Mouse (Mus musculus) heart, embryonic 14.5 days (tissue): ENCODE data around the gene Olfr1033. TPM values are rescaled to one million over a fixed set of nuclear protein-coding genes. Genes with fewer than 3 reads are reported as not detected.
A peak's percentile ranks its signal among the peaks of the same experiment; 100 is the strongest.
"Not testable (repeated sequence)": the region's sequence is repeated elsewhere in the genome, so short reads cannot be mapped to it uniquely, and the experiment has no call there.

Experiments used
- ATAC-seq: fragments of 200-750 bp; cut with Nextera tagmentation; 2 replicates; pipeline ENCODE4 v1.8.0; 2017; ENCODE audit warnings: low read depth, moderate TSS enrichment; ENCODE audit not compliant: insufficient number of reproducible peaks, insufficient read depth, low FRiP score
- H3K27ac ChIP-seq, 2 experiments: fragments of 200-500 bp in 1 of 2; fragments of 300-500 bp in 1 of 2; sonication (generic) in 1 of 2; replicated peaks in 1 of 2; 2 replicates each; pipeline ENCODE4 v1.5.1; 2012 to 2014; ENCODE audit warnings: low read depth in 2 of 2, low read length in 2 of 2, control low read depth in 1 of 2, mild to moderate bottlenecking in 1 of 2, mixed read lengths in 1 of 2; ENCODE audit not compliant: control insufficient read depth in 1 of 2, insufficient read depth in 1 of 2
- H3K27me3 ChIP-seq: fragments of 300-500 bp; sonication (generic); 2 replicates; pipeline ENCODE4 v1.6.1; 2014; ENCODE audit warnings: mild to moderate bottlenecking, low read length, control low read depth; ENCODE audit not compliant: control insufficient read depth, insufficient read depth
- H3K36me3 ChIP-seq: fragments of 300-500 bp; sonication (generic); 2 replicates; pipeline ENCODE4 v1.6.1; 2014; ENCODE audit warnings: mild to moderate bottlenecking, control low read depth, low read length, mixed read lengths; ENCODE audit not compliant: control insufficient read depth, insufficient read depth
- H3K4me1 ChIP-seq, 2 experiments: fragments of 200-500 bp in 1 of 2; fragments of 300-500 bp in 1 of 2; sonication (generic) in 1 of 2; 2 replicates each; pipeline ENCODE4 v1.6.1; 2012 to 2014; ENCODE audit warnings: low read length in 2 of 2, control low read depth in 1 of 2, mixed read lengths in 1 of 2; ENCODE audit not compliant: control insufficient read depth in 2 of 2, insufficient read depth in 2 of 2
- H3K4me2 ChIP-seq: fragments of 300-500 bp; sonication (generic); 2 replicates; pipeline ENCODE4 v1.6.1; 2014; ENCODE audit warnings: mild to moderate bottlenecking, low read length
- H3K4me3 ChIP-seq, 2 experiments: fragments of 200-500 bp in 1 of 2; fragments of 300-500 bp in 1 of 2; sonication (generic) in 1 of 2; 2 replicates each; pipeline ENCODE4 v1.5.1; 2012 to 2014; ENCODE audit warnings: low read length in 2 of 2, mild to moderate bottlenecking in 2 of 2, control low read depth in 1 of 2, low read depth in 1 of 2, moderate library complexity in 1 of 2; ENCODE audit not compliant: control insufficient read depth in 1 of 2, insufficient read depth in 1 of 2
- H3K9ac ChIP-seq: fragments of 300-500 bp; sonication (generic); 2 replicates; pipeline ENCODE4 v1.6.1; 2014; ENCODE audit warnings: mild to moderate bottlenecking, low read length
- H3K9me3 ChIP-seq: fragments of 300-500 bp; sonication (generic); 2 replicates; pipeline ENCODE4 v1.6.1; 2016; ENCODE audit warnings: low read length, control low read depth; ENCODE audit not compliant: control insufficient read depth
- WGBS: fragments of 180-500 bp; shearing (Covaris S2); extraction: QIAGEN DNeasy Blood & Tissue Kit; methylation state at CpG from one replicate; pipeline ENCODE4 v1.1.7; 2014; 5-methylcytosine and 5-hydroxymethylcytosine counted together
- polyA plus RNA-seq: library from polyadenylated mRNA; unstranded; fragments of >200 nt; fragmentation: Nextera tagmentation; extraction: Ambion mirVana; gene quantifications from 2 replicates; pipeline ENCODE4 v1.2.1, GENCODE M21; 2014

The Olfr1033 gene
- 2.7 and 3.9 TPM in 2 replicates for polyA plus RNA-seq

- H3K27me3 ChIP-seq, H3K9me3 ChIP-seq, H3K36me3 ChIP-seq, ATAC-seq, H3K4me1 ChIP-seq: not testable (repeated sequence)
- 0% methylated on average over 11 of the region's 11 CpGs for WGBS
- Histone ChIP-seq H3K9ac (peak within 1 kb of the TSS; percentile 45; the same call in 1 of the 2 replicates), H3K27ac (peak within 1 kb of the TSS; percentile 40 to 67; a peak in 3 of 4 replicates), H3K4me2 (peak within 1 kb of the TSS; percentile 59), H3K4me3 (peak within 1 kb of the TSS; percentile 40 to 45)
These were observed at the start of gene Olfr1033 for GRCm38 (mm10) chr2:86020406-86020805. Gene Olfr1033 (plus strand): TSS chr2:86020633.

- Histone ChIP-seq H3K4me1 (no peaks in the 10 kb centered on the region), H3K9ac (no peak within 1 kb of the TSS), H3K4me2 (no peak within 1 kb of the TSS), H3K27me3 (no peaks in the 10 kb centered on the region), H3K9me3 (no peaks in the 10 kb centered on the region), H3K36me3 (no peaks in the 10 kb centered on the region), H3K27ac (no peak within 1 kb of the TSS), H3K4me3 (no peak within 1 kb of the TSS)
- 76% methylated on average over 2 of the region's 2 CpGs for WGBS
- ATAC-seq = no peak
These were observed 46.8 kb upstream of the Olfr1033 start, which contains the start of gene Olfr1029 for GRCm38 (mm10) chr2:85973595-85973994. Gene Olfr1029 (plus strand): TSS chr2:85973895.

- H3K4me3 ChIP-seq = no peak within 1 kb of the TSS
- 58% methylated on average over 1 of the region's 1 CpGs for WGBS
- H3K4me1 ChIP-seq = no peaks in the 10 kb centered on the region
- H3K9ac ChIP-seq = no peak within 1 kb of the TSS
- H3K27me3 ChIP-seq = no peaks in the 10 kb centered on the region
- H3K9me3 ChIP-seq = no peaks in the 10 kb centered on the region
- no peak within 1 kb of the TSS for H3K27ac ChIP-seq
- ATAC-seq = no peak
- no peak within 1 kb of the TSS for H3K4me2 ChIP-seq
- no peaks in the 10 kb centered on the region for H3K36me3 ChIP-seq
These were observed 41.5 kb upstream of the Olfr1033 start, which contains the start of gene Olfr1030 for GRCm38 (mm10) chr2:85978976-85979375. Gene Olfr1030 (plus strand): TSS chr2:85979276.

GRCm38 (mm10) chr2:85990004-85990403 is 30.4 kb upstream of the Olfr1033 start, which contains the start of gene Olfr1031:
Gene Olfr1031 (plus strand): TSS chr2:85990304.
- Histone ChIP-seq H3K36me3 (no peaks in the 10 kb centered on the region), H3K4me1 (no peaks in the 10 kb centered on the region), H3K27me3 (no peaks in the 10 kb centered on the region), H3K9me3 (no peaks in the 10 kb centered on the region), H3K27ac (no peak within 1 kb of the TSS), H3K4me2 (no peak within 1 kb of the TSS), H3K9ac (no peak within 1 kb of the TSS), H3K4me3 (no peak within 1 kb of the TSS)
- ATAC-seq = no peak
- WGBS = 42% methylated on average over 3 of the region's 3 CpGs

- ATAC-seq = no peak
- no peaks in the 10 kb centered on the region for H3K36me3 ChIP-seq
- no peak within 1 kb of the TSS for H3K9ac ChIP-seq
- no peaks in the 10 kb centered on the region for H3K4me1 ChIP-seq
- no peak within 1 kb of the TSS for H3K4me3 ChIP-seq
- H3K9me3 ChIP-seq = no peaks in the 10 kb centered on the region
- no peak within 1 kb of the TSS for H3K27ac ChIP-seq
- H3K4me2 ChIP-seq = no peak within 1 kb of the TSS
- WGBS = 81% methylated on average over 7 of the region's 7 CpGs
- H3K27me3 ChIP-seq = no peaks in the 10 kb centered on the region
These were observed 15.2 kb upstream of the Olfr1033 start, which contains the start of gene Olfr1032 for GRCm38 (mm10) chr2:86005240-86005639. Gene Olfr1032 (plus strand): TSS chr2:86005540.

- H3K9ac ChIP-seq, H3K36me3 ChIP-seq, H3K4me2 ChIP-seq, H3K9me3 ChIP-seq, H3K27ac ChIP-seq, ATAC-seq, H3K4me3 ChIP-seq, H3K4me1 ChIP-seq, H3K27me3 ChIP-seq: not testable (repeated sequence)
- WGBS = 14% methylated on average over 3 of the region's 9 CpGs
These were observed 1.1 kb downstream of the Olfr1033 start for GRCm38 (mm10) chr2:86021518-86021917.

- Histone ChIP-seq H3K9ac (no peak within 1 kb of the TSS), H3K27me3 (no peaks in the 10 kb centered on the region), H3K27ac (no peak within 1 kb of the TSS), H3K4me1 (no peaks in the 10 kb centered on the region), H3K9me3 (no peaks in the 10 kb centered on the region), H3K4me2 (no peak within 1 kb of the TSS), H3K36me3 (no peaks in the 10 kb centered on the region), H3K4me3 (no peak within 1 kb of the TSS)
- no peak for ATAC-seq
These were observed 25.1 kb downstream of the Olfr1033 start, which contains the start of gene Olfr1034 for GRCm38 (mm10) chr2:86045561-86045960. Gene Olfr1034 (plus strand): TSS chr2:86045861.

- not testable (repeated sequence) for H3K9me3 ChIP-seq, H3K4me1 ChIP-seq, ATAC-seq, H3K27ac ChIP-seq, H3K9ac ChIP-seq, H3K4me2 ChIP-seq, H3K27me3 ChIP-seq, H3K36me3 ChIP-seq, H3K4me3 ChIP-seq
These were observed 30.3 kb downstream of the Olfr1033 start for GRCm38 (mm10) chr2:86050777-86051176.
